Mouse (Mus musculus) urinary bladder, postnatal 14 days (tissue): ENCODE measurements around the gene Atp8a2.

Source experiments
- DNase-seq: peaks from one replicate; pipeline ENCODE4 v3.0.0; 2021; ENCODE audit warnings: low spot score

Atp8a2 gene

DNA sequence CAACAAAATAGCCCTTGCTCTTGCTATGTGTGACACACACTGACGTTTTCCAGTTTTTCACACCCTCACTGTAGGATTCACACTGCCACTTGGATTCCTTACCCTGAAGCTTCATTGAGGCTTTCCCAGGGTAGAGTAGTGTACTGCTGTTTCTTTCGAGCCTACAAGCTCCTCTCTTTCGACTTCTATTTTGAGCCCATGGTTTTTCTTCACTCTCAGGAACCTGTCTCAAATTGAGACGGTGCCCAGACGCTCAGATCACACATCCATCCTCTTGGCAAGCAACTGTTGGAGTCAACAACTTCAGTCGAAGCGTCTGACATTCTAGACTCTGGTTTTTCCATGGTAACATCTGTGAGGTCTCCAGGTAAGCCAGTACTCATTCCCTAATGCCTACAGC lies at the start of gene Atp8a2:
Atp8a2 (minus strand) TSS at position 296 of the 400 bp plus-strand sequence.
- no peak for DNase-seq

DNA sequence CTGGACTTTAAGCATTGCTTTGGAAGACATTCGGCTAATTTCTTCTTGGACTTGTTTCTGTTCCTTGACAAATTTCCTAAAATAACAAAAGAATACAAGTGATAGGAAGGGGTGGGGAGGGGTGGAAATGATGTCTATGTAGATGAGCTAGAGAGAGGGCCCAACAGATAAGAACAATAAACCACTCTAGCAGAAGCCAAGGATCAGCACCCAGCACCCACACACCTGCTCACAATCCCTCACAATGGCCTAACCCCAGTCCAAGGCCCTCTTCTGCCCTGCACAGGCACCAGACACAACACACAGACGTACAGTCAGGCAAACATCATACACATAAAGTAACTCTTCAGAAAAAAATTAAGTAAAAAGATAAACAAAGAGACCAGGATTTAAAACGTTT lies 41.6 kb upstream of the Atp8a2 start:
- DNase-seq, result no peak

DNA sequence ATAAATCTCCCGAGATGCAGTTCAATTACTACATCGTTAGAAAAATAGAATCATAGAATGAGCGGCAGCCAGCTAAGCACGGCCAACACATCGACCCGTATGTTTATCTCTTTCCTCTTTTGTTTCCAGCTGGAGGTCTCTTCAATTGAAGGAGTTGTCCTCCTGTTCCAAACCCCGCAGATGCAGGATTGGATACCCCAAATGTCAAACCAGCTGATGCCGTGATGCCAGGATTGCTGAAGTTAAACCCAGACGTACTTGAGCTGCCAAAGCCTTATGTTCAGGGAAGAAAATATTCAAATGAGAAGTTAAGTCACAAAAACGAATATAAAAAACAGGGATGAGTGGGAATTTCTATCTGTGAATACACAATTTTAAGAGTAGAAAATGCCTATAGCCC lies 22.9 kb upstream of the Atp8a2 start:
- DNase-seq, result no peak

DNA sequence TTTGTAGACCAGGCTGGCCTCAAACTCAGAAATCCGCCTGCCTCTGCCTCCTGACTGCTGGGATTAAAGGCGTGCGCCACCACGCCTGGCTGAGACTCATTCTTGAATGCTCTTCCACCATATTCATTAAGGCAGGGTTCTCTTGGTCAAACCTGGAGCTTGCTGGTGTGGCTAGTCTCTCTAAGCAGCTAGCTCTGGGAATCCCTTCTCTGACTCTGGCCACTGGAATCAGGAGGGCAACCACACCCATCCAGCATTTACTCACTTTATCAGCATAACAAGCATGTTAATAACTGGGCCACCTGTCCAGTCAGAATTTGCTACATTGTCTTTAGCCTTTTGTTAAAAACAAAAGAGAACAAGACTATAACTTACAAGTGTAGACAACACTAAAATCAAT lies 20.6 kb upstream of the Atp8a2 start:
- no peak for DNase-seq

DNA sequence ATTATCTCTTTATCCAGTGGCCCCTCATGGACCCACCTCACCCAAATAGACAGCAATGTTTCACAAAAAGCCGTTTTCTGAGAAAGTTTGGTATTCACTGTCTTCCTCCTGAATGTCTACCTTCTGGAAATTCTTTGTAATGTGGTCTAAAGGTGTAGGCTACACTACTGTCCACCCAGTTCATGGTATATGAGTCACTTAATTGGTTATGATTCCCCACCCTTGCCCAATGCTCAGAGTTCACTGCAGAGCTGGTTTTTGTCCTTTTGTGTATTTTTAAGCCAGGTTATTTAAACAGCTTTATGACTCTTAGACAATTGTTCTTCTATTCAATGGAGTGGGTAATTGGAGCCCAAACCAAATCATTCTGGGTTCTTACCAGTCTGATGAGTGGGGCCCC lies 19.1 kb upstream of the Atp8a2 start:
- no peak for DNase-seq

DNA sequence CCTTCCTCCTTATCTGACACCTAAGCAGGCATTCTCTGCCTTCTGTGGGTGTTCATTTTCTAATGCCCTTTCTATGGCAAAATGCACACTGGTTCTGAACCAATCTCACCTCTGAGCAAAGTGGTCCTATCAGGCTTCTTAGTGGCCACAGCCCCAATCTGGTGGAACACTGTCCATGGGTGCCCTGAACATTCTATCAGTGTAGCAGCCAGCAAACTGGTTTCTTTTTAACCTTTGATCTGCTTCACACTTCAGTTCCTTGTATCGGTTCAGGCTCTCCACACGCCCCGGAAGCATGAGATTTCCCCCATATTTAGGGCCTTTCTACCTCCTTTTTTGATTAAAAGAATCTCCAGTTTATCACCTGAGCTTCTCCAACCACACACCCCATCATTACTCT lies 18.0 kb upstream of the Atp8a2 start:
- DNase-seq, result no peak

DNA sequence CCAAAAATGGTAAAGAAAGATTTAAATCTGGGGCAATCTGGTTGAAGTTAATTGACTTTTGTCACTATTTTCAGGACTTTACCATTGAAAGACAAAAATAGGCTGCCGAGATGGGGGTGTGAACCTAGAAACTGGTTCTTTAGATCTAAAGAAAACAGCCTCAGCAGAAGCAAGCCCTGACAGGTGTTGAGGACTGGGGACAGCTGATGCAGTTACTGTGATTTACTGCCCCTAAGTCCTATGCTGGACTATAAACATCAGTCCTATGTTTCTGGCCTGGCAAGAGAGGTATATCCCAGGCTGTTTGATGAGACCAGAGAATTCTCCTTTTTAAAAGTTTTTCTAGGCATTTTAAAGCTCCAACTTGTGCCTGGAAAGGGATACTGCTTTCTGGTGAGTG lies 17.1 kb upstream of the Atp8a2 start:
- DNase-seq, result no peak

DNA sequence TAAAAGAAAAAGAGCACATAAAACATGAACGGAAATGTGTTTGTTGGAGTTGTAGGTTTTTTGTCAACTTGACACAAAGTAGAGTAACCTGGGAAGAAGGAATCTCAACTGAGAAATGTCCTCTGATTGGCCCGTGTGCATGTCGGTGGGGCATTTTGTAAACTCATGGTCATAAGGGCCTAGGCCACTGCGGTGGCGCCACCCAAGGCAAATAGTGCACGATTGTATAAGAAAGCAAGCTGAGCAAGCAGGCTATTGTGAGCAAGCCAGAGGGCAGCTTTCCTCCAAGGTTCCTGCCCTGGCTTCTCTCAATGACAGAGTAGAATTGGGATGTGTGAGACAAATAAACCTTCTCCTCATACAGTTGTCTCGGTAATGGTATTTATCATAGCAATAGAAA lies 12.2 kb upstream of the Atp8a2 start:
- DNase-seq, result no peak

DNA sequence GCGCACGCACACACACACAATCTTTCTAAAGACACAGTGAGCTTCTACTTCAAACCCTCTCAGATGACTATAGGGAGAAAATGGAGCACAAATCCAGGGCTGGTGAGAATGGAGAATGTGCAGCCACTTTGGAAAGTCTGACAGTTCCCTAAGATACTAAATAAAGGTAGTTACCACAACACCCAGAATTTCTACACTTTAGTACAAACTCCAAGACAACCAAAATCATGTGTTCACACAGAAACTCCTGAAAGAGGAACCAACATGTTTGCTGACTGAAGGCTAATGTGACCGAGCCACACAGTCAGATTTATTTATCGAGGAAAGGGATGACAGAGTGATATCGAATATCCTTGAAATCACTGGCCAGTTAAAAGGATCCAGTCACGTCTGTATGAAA lies 8.0 kb upstream of the Atp8a2 start:
- no peak for DNase-seq

DNA sequence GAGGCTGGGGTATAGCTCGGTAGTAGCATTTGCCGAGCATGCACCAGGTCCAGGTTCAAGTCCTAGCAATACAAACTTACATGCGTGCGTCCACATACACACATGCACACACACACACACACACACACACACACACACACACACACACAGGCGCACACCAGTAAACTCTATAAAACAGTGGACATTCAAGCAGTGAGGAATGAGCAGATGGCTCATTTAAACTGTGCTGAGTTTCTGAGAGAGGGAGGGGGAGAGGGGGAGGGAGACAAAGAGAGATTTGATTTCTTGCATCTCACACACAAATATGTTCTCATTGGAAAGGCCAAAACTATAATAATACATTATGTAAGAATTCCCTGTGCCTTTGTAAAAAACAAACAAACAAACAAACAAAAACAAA lies 980 bp downstream of the Atp8a2 start:
- DNase-seq, result no peak

DNA sequence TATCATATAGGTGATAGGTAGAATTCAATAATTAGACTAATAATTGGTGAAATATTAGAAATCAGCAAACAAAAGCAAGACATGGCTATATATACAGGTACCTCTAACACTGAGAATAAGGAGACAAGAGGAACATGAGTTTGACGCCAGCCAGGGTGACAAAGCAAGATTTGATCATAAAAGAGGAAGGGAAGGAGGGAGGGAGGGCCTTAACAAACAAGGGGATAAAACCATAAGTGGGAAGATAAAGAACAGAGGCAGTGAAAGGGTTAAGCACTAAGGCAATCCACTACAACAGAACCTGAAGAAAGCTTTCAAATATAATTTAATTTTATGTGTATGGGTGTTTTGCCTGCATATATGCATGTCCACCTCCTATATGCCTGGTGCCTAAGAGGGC lies 2.4 kb downstream of the Atp8a2 start:
- no peak for DNase-seq

DNA sequence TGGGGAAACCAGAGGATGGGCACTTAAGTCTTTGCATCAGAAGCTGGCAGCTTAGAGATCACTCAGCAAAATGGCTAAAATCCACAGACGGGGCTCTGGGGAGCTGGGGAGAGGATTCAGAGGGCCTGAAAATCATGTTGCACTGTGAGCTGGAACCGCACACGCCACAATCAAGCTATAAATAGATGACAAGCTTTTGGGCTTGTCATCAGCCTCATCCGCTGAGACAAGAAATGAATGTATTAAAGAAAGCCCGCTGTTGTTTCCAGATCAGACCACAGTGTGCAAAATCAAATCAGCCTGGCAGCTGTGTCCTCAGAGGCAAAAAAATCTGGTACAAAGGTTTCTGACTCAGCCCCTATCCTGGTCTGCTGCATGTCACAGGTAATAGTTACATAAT lies 7.2 kb downstream of the Atp8a2 start:
- no peak for DNase-seq

DNA sequence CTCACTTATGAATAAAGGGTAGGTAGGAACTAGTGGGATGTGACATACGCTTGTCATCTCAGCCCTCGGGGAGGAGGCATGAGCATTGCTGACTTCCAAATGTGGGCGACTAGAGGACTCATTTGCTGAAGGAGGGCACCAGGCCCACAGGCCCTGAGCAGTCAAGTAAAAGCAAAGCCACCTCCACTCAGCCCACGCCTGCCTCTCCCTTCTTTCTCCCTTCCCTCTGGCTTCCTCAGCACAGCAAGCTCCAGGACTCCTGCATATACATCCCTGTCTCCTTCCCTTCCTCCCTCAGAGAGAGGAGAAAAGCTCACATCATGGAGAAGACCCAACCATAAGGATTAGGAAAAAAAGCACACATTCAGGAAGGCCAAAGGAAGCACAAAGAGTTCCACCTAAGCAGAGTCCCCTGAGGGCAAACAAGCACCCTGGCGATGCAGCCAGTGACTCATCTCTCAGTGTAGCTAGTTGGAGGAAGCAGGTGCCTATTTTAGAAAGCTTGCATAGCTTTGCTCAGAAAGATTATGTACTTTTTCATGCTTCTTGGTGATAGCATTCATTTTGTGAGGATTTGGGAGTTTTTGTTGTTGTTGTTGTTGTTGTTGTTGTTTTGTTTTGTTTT lies 8.7 kb downstream of the Atp8a2 start:
- DNase-seq, result peak; percentile 31

DNA sequence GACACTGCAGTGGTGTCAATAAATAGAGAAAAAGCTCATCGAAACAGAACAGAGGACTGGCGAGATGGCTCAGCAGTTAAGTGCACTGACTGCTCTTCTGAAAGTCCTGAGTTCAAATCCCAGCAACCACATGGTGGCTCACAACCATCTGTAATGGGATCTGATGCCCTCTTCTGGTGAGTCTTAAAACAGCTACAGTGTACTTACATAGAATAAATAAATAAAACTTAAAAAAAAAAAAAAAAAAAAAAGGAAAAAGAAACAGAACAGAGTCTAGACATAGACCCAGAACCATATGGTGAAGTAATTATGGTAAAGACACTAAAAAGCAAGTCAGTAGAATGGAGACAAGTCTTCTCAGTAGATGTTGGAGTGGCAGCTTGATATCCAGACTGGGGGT lies 15.7 kb downstream of the Atp8a2 start:
- no peak for DNase-seq

DNA sequence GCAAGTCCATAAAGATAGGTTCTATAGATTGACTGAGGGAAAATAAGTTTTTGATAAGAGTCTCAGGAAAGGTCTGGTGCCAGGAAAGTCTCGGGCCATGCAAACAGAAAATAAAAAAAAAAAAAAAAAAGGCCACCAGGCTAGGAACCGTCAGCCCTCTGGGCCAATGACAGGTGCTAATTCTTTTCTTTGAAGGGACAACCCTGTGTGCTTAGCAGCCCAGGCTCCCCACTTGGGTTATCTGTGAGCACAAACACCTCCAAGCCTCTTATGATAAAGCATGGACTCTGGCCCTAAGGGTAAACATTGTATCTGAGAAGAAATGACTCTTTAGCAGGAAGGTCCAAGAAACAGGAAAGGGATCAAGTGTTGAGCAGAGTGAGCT lies 18.4 kb downstream of the Atp8a2 start:
- no peak for DNase-seq

DNA sequence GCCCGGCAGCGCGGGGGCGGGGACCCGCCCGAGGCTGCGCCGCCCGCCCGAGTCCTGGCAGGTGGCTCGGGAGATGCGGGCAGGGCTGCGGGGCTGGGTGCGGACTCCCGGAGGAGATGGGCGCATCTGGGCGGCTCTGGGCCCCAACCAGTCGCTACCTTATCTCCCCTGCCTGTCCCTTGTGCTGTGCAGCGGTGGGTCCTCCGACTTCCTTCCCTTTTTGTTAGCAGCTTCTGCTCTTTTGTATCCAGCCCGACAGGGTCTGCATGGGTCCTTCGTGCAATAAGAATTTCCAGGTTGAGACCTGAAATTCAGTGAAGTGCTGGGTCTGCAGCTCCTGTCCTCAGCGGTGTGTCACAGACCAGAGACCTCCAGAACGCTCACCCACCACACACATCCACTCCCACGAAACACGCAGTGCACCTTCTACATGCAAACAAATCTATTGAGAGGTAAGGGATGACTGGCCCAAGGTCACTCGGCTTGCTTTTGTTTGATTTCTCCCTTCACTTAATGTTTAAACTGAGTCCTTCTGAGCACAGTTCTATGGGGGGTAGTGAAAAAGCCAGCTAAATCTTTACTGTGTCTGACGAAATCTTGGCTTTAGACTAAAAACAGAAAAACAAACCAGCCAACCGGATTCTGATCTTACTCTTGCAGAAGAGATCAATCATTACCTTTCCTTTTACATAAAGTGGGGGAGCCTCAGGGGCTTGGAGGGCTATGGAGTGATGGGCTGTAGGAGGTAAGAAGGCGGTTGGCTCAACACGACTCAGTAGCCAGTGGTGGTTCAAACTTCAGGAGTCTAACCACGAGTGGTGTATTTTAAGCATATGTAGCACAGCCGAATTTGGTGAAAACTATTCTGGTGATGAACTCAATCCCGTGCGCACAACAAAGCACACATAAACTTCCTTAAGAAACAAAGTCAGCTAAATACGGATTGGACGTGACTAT lies 19.1 kb downstream of the Atp8a2 start:
- peak; percentile 15 for DNase-seq

DNA sequence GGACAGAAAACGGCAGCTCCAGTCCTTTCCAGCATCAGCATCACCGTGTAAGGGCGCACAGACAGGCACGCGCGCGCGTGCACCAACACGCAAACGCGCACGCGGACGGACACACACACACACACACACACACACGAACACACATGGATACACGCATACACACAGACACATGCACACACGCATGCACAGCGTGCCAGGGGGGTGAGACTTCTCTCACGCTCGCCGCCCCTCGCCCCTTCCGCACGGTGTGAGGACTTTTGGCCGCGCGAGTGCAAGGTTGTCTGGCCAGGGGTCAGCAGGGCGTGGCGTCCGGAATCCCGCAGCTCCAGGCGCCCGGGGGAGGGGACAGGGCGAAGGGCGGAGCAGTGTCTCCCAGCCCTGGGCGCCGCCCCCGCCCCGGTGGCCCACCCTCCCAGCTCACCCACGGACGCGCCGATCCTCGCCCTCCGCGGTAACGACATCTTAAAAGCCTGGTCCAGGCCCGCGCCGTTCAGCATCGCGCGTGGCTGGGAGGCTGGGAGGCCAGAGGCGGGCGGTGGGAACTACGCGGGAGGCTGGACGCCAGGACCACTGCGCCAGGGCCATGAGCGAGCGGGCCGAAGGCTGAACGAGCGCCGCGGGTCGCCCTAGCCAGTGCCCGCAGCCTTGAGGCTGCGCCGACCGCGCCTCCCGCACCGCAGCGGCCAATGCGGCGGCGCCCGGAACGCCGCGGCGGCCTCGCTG lies 19.9 kb downstream of the Atp8a2 start:
- peak; percentile 66 for DNase-seq

DNA sequence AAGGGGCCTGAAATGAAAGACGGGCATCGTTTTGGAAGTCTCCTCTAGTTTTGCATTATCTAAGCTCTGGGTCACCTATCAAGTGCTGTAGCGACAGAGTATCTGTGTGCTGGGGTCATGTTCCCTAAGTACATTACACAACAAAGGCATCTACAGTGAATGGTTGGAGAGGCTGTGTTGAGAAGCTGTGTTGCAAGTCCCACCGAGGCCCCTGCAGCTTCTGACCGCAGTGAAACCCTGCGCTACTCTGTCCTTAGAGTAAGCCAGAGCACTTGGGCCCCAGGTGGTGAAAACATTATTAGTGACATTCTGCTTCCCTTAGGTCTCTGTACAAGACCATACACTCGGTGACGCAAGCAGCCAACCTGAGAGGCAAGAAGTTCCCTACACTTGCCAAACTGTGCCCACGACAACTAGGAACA lies 20.5 kb downstream of the Atp8a2 start:
- DNase-seq, result no peak

DNA sequence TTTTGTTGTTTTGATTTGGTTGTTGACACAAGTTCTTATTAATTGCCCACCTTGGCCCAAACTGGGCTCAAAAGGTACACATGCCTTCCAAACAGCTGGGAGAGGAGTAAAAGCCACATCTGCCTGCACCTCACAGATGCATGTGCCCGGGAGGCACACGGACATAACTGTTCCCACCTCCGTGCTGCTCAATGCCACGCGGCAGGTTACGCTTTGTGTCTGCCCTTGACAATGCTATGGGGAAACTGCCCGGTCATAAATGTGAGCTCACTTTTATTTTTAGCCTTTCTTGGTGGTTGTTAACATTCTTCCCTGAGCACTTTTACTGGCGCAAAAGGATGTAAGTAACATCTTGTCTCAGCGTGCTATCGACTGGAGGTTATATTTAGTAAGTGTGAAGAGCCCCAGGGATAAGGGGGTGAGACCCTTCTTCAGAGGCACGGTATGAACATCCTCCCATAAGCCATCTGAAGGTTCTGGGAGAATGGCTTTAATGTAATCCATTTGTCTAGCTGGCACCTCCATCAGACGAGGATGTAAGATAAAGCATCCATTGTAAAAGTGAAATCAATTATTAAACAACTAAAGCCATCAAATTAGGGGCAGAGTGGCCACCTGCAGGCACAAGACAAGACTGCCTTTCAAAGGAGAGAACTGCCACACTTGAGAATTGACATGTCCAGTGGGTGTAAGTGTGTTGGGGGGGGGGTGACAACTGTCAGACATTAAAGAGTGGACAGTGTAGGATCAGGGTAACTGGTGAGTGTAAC lies 24.5 kb downstream of the Atp8a2 start:
- no peak for DNase-seq

DNA sequence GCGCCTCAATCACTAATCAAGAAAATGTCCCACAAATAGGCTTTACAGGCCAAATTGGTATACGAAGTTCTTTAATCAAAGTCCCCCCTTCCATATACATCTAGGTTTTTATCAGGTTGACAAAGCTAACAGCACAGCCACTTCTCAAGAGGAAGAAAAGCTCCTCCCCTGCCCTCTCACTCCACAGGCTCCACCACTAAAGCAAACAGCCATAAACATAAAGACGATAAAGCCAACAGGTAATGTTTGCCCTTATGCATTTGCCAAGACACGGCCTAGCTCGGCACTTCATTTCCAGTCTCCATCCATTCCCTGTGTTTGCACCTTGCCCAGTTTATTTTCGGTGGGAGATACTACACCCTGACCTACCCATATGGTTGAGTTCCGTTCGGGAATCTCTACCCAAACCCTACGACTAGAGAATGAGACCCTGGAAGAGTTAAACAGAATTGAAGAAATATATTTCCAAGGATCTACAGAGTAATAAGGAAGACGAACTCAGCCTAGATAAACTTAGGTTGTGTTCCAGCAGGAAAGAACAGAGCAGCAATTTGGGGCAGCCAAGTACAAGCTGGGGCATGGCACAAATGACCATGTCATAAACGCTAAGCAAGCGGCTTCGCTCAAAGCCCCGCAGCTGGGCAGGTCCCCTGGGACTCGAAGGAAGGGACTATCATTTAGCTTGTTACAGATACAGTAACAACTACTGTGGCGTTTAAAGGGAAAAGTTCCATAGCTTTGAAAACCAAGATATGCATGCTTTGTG lies 26.0 kb downstream of the Atp8a2 start:
- DNase-seq, result peak; percentile 34

DNA sequence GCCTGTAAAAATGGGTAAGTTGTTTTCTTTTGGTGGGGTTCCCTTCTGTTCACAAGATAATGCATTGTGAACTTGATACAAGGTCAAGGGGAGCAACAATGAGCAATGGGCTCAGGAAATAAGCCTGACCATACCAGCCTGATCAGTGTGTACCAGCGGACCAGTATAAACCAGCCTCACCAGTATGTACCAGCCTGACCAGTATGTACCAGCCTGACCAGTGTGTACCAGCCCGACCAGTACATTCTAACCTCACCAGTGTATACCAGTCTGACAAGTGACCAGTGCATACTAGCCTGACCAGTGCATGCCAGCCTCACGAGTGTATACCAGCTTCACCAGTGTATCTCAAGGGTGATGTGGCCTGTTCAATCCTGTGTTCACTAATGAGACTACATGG lies 33.6 kb downstream of the Atp8a2 start:
- DNase-seq, result peak; percentile 14
